Mouse (Mus musculus) midbrain, embryonic 12.5 days (tissue): ENCODE measurements around the gene Tescl. TPM values are rescaled to one million over a fixed set of nuclear protein-coding genes. Genes with fewer than 3 reads are reported as not detected.
A peak's percentile ranks its signal among the peaks of the same experiment; 100 is the strongest.

Source experiments
- ATAC-seq: fragments of 200-750 bp; cut with Nextera tagmentation; 2 replicates; pipeline ENCODE4 v1.8.0; 2017; ENCODE audit warnings: low read depth, moderate TSS enrichment, moderate library complexity; ENCODE audit not compliant: low FRiP score
- H3K27ac ChIP-seq: fragments of 300-500 bp; sonication (generic); replicated peaks from 2 replicates; pipeline ENCODE4 v1.5.1; 2016; ENCODE audit warnings: mild to moderate bottlenecking
- H3K27me3 ChIP-seq: fragments of 300-500 bp; sonication (generic); 2 replicates; pipeline ENCODE4 v1.6.1; 2016; ENCODE audit warnings: mild to moderate bottlenecking
- H3K36me3 ChIP-seq: fragments of 300-500 bp; sonication (generic); 2 replicates; pipeline ENCODE4 v1.6.1; 2016
- H3K4me1 ChIP-seq: fragments of 300-500 bp; sonication (generic); 2 replicates; pipeline ENCODE4 v1.6.1; 2016
- H3K4me2 ChIP-seq: fragments of 300-500 bp; sonication (generic); replicated peaks from 2 replicates; pipeline ENCODE4 v1.6.1; 2016; ENCODE audit warnings: mild to moderate bottlenecking, moderate library complexity
- H3K4me3 ChIP-seq: fragments of 300-500 bp; sonication (generic); 2 replicates; pipeline ENCODE4 v1.5.1; 2016; ENCODE audit warnings: mild to moderate bottlenecking
- H3K9ac ChIP-seq: fragments of 300-500 bp; sonication (generic); replicated peaks from 2 replicates; pipeline ENCODE4 v1.6.1; 2016; ENCODE audit warnings: mild to moderate bottlenecking, moderate library complexity
- H3K9me3 ChIP-seq: fragments of 300-500 bp; sonication (generic); 2 replicates; pipeline ENCODE4 v1.6.1; 2016; ENCODE audit warnings: mild to moderate bottlenecking
- WGBS: fragments of 180-500 bp; shearing (Covaris S2); methylation state at CpG from one replicate; pipeline ENCODE4 v1.1.7; 2016; 5-methylcytosine and 5-hydroxymethylcytosine counted together
- polyA plus RNA-seq: library from polyadenylated mRNA; unstranded; fragments of >200 nt; fragmentation: Nextera tagmentation; extraction: Ambion mirVana; gene quantifications from 2 replicates; pipeline ENCODE4 v1.2.1, GENCODE M21; 2016

Tescl gene
- polyA plus RNA-seq, 1 experiment from 2014 or later = not detected

- Histone ChIP-seq H3K9ac (no peak overlapping the region), H3K4me3 (no peak overlapping the region), H3K27me3 (peaks cover 17% of the 10 kb centered on the region; the same call in 1 of the 2 replicates), H3K4me1 (peaks cover 12% of the 10 kb centered on the region), H3K27ac (no peak overlapping the region), H3K4me2 (no peak overlapping the region), H3K36me3 (no peaks in the 10 kb centered on the region), H3K9me3 (peaks cover 8% of the 10 kb centered on the region)
- 80% methylated on average over 4 of the region's 4 CpGs for WGBS
- ATAC-seq = no peak
These were observed 11.1 kb downstream of the Tescl start for GRCm38 (mm10) chr7:24322593-24322992.

GRCm38 (mm10) chr7:24318942-24319341 is 14.8 kb downstream of the Tescl start:
- peaks cover 17% of the 10 kb centered on the region; the same call in 1 of the 2 replicates for H3K27me3 ChIP-seq
- peaks cover 3% of the 10 kb centered on the region; the same call in 1 of the 2 replicates for H3K9me3 ChIP-seq
- H3K27ac ChIP-seq = no peak overlapping the region
- H3K4me1 ChIP-seq = peaks cover 9% of the 10 kb centered on the region
- ATAC-seq = no peak
- H3K4me3 ChIP-seq = no peak overlapping the region
- no peak overlapping the region for H3K4me2 ChIP-seq
- no peak overlapping the region for H3K9ac ChIP-seq
- no peaks in the 10 kb centered on the region for H3K36me3 ChIP-seq
- WGBS = 83% methylated on average over 6 of the region's 6 CpGs

- ATAC-seq = peak; percentile 94
- WGBS = under 1% methylated on average over 33 of the region's 33 CpGs
- no peaks in the 10 kb centered on the region for H3K9me3 ChIP-seq
- peak within 1 kb of the TSS; percentile 73 for H3K27ac ChIP-seq
- 0 out of 2 replicates have a peak, but pooled peaks cover 10% of the 10 kb centered on the region for H3K27me3 ChIP-seq
- H3K4me2 ChIP-seq = peak within 1 kb of the TSS; percentile 83
- peaks cover 9% of the 10 kb centered on the region for H3K4me1 ChIP-seq
- H3K9ac ChIP-seq = peak within 1 kb of the TSS; percentile 77
- peak within 1 kb of the TSS; percentile 67 for H3K4me3 ChIP-seq
- H3K36me3 ChIP-seq = peaks cover 16% of the 10 kb centered on the region
These were observed 17.1 kb downstream of the Tescl start, which contains the start of gene Zfp94 for GRCm38 (mm10) chr7:24316567-24317092. Zfp94 (minus strand) TSS chr7:24316666.

- peak overlapping the region; percentile 77 for H3K9ac ChIP-seq
- 33% methylated on average over 29 of the region's 29 CpGs for WGBS
- H3K9me3 ChIP-seq = no peaks in the 10 kb centered on the region
- peak overlapping the region; percentile 64; the same call in 1 of the 2 replicates for H3K27ac ChIP-seq
- ATAC-seq = no peak; the same call in none of the 2 replicates
- H3K27me3 ChIP-seq = 0 out of 2 replicates have a peak, but pooled peaks cover 10% of the 10 kb centered on the region
- peaks cover 23% of the 10 kb centered on the region for H3K36me3 ChIP-seq
- H3K4me1 ChIP-seq = peaks cover 9% of the 10 kb centered on the region
- peak overlapping the region; percentile 83 for H3K4me2 ChIP-seq
- H3K4me3 ChIP-seq = peak overlapping the region; percentile 67
These were observed 17.8 kb downstream of the Tescl start for GRCm38 (mm10) chr7:24315726-24316566.

GRCm38 (mm10) chr7:24300771-24301282 is 32.9 kb downstream of the Tescl start, which contains the start of gene Zfp61:
Zfp61 (minus strand) TSS chr7:24301232.
- H3K4me3 ChIP-seq = peak within 1 kb of the TSS; percentile 78
- H3K36me3 ChIP-seq = peaks cover 38% of the 10 kb centered on the region
- H3K4me2 ChIP-seq = peak within 1 kb of the TSS; percentile 90
- no peaks in the 10 kb centered on the region for H3K27me3 ChIP-seq
- peak; percentile 77 for ATAC-seq
- H3K4me1 ChIP-seq = peaks cover 14% of the 10 kb centered on the region
- peak within 1 kb of the TSS; percentile 66 for H3K27ac ChIP-seq
- H3K9ac ChIP-seq = peak within 1 kb of the TSS; percentile 40
- no peaks in the 10 kb centered on the region for H3K9me3 ChIP-seq
- WGBS = 1% methylated on average over 13 of the region's 13 CpGs

DNA sequence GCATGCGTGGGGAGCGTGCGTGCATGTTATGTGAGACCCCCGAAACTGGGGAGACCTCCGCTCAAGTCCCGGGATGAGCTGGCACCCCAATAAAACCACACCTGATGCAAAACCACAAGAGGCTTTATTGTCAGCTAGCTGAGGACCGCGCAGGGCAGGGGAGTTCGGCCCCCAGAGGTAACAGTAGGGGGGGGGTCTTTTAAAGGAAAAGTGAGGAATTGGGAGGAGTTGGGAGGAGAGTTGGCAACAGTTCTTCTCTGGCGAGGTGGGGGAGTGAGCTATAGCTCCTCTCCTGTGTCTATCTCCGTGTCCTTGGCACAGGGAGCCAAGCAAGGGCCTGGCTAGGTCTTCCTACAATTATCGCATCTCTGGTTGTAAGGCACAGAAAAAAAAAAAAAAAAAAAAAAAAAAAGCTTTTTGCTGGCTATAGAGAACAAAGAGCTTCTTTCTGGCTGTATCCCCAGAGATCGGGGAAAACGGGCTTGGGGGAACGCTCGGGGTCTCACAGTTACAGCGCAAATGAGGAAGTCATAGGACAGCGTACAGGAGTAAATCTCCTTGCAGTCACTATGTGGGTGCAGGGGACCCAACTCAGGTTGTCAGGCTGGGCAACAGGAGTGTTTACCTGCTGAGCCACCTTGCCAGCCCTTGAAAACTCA is 33.8 kb downstream of the Tescl start:
- peaks cover 43% of the 10 kb centered on the region for H3K36me3 ChIP-seq
- H3K4me2 ChIP-seq = peak overlapping the region; percentile 90
- peaks cover 14% of the 10 kb centered on the region for H3K4me1 ChIP-seq
- H3K27me3 ChIP-seq = no peaks in the 10 kb centered on the region
- H3K4me3 ChIP-seq = peak overlapping the region; percentile 78
- peak; percentile 28 for ATAC-seq
- H3K9ac ChIP-seq = peak overlapping the region; percentile 76
- peak overlapping the region; percentile 94 for H3K27ac ChIP-seq
- H3K9me3 ChIP-seq = no peaks in the 10 kb centered on the region
- WGBS = under 1% methylated on average over 18 of the region's 18 CpGs

DNA sequence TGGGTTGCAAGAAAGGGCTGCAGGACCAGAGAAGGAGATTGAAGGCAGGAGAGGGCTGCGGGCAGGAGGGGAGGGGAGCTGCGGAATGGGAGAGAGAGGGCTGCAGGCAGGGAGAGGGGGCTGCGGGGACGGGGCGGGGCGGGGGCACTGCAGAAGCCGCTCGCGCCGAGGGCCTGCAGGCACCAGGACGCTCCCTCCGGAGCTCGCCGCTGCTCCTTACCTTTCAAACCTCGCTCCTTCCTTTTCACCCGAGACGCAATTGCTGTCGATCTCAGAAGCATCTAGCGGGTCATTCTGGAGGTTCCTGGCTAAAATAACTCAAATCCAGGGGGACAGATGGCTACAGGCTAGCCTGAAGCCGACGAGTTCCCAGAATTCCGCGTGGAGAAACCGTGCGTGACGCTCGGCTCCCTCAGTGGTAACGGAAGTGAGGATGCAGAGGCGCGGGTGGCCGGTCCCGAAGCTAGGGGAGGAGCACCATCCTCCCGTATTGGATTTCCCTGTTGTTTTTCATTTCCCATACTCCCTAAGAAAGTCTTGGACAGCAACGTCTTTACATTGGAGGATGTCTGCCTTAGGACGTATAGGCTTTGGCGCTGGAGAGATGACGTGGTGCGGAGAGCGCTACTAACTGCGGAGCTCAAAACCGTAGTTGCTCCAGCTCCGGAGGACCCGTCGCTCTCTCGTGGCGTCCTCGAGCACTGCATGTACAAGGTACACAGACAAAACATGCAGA is 34.6 kb downstream of the Tescl start:
- H3K36me3 ChIP-seq = peaks cover 44% of the 10 kb centered on the region
- H3K9me3 ChIP-seq = no peaks in the 10 kb centered on the region
- peak overlapping the region; percentile 78 for H3K4me3 ChIP-seq
- under 1% methylated on average over 43 of the region's 47 CpGs for WGBS
- H3K4me1 ChIP-seq = peaks cover 14% of the 10 kb centered on the region
- ATAC-seq = peak; percentile 83
- H3K27ac ChIP-seq = peak overlapping the region; percentile 94
- no peaks in the 10 kb centered on the region for H3K27me3 ChIP-seq
- peak overlapping the region; percentile 90 for H3K4me2 ChIP-seq
- H3K9ac ChIP-seq = peak overlapping the region; percentile 76

- peak overlapping the region; percentile 90 for H3K4me2 ChIP-seq
- peak; percentile 53 for ATAC-seq
- WGBS = under 1% methylated on average over 12 of the region's 12 CpGs
- no peaks in the 10 kb centered on the region for H3K9me3 ChIP-seq
- H3K27ac ChIP-seq = peak overlapping the region; percentile 94
- peak overlapping the region; percentile 76 for H3K9ac ChIP-seq
- H3K4me1 ChIP-seq = peaks cover 14% of the 10 kb centered on the region
- peaks cover 49% of the 10 kb centered on the region for H3K36me3 ChIP-seq
- no peaks in the 10 kb centered on the region for H3K27me3 ChIP-seq
- peak overlapping the region; percentile 78 for H3K4me3 ChIP-seq
These were observed 35.1 kb downstream of the Tescl start for GRCm38 (mm10) chr7:24298635-24298972.

GRCm38 (mm10) chr7:24297361-24298095 is 36.2 kb downstream of the Tescl start:
- Histone ChIP-seq H3K4me1 (peaks cover 14% of the 10 kb centered on the region), H3K9ac (no peak overlapping the region), H3K36me3 (peaks cover 48% of the 10 kb centered on the region), H3K4me3 (no peak overlapping the region; the same call in 1 of the 2 replicates), H3K27me3 (no peaks in the 10 kb centered on the region), H3K27ac (no peak overlapping the region), H3K4me2 (peak overlapping the region; percentile 90), H3K9me3 (no peaks in the 10 kb centered on the region)
- ATAC-seq = no peak
- 92% methylated on average over 15 of the region's 15 CpGs for WGBS

DNA sequence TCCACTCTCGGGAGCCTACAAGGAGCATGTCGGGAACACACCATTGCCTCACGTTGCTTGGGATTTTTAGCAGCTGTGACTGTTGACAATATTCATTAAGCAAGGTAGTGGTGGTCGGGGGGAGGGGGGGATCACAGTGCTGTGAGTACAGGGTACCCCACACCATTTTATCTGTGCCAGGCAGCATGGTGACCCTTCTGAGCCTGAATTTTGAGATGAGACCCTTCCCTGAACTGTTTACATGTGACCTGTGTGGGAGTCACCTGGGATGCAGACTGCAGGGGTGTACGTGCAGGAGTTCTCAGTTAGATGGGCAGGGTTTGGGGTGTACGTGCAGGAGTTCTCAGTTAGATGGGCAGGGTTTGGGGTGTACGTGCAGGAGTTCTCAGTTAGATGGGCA is 37.4 kb downstream of the Tescl start:
- peaks cover 51% of the 10 kb centered on the region for H3K36me3 ChIP-seq
- no peak overlapping the region for H3K4me3 ChIP-seq
- H3K4me2 ChIP-seq = no peak overlapping the region
- H3K27me3 ChIP-seq = no peaks in the 10 kb centered on the region
- H3K27ac ChIP-seq = no peak overlapping the region
- H3K9ac ChIP-seq = no peak overlapping the region
- no peaks in the 10 kb centered on the region for H3K9me3 ChIP-seq
- no peak for ATAC-seq
- WGBS = 94% methylated on average over 7 of the region's 7 CpGs
- H3K4me1 ChIP-seq = peaks cover 14% of the 10 kb centered on the region

GRCm38 (mm10) chr7:24295376-24295775 is 38.4 kb downstream of the Tescl start:
- WGBS = 97% methylated on average over 7 of the region's 7 CpGs
- Histone ChIP-seq H3K9me3 (no peaks in the 10 kb centered on the region), H3K4me1 (peaks cover 10% of the 10 kb centered on the region), H3K4me3 (no peak overlapping the region), H3K36me3 (peaks cover 61% of the 10 kb centered on the region), H3K4me2 (no peak overlapping the region), H3K27me3 (no peaks in the 10 kb centered on the region), H3K9ac (no peak overlapping the region), H3K27ac (no peak overlapping the region)
- ATAC-seq = no peak
